Mouse (Mus musculus): ENCODE measurements at regions not wholly inside any gene's neighbourhood (a gene's known extent, or its start where the extent isn't known, plus 50 kb on each side); places are given as distances from the start of the nearest gene placed in this dataset.
A peak's percentile ranks its signal among the peaks of the same experiment; 100 is the strongest.

DNA sequence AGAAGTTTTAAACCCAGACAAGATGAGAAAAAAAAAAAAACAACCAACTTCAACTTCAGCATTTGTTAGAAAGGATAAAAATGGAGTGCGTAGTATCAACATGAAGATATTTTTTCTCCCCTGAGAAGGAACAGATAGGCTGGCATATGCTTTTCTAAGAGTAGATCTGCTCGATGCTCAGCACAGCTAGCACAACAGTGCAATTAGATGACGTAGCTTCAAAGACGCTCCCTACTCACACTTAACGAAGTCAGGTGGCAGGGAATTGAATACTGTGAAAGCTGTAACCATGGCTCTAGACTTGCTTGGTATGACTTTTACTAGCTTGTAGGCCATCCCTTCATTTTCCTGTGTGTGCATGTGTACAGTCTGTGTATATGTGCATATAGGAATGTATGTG is 299.5 kb downstream of the Tmem182 start:
- DNase-seq = no peak

DNA sequence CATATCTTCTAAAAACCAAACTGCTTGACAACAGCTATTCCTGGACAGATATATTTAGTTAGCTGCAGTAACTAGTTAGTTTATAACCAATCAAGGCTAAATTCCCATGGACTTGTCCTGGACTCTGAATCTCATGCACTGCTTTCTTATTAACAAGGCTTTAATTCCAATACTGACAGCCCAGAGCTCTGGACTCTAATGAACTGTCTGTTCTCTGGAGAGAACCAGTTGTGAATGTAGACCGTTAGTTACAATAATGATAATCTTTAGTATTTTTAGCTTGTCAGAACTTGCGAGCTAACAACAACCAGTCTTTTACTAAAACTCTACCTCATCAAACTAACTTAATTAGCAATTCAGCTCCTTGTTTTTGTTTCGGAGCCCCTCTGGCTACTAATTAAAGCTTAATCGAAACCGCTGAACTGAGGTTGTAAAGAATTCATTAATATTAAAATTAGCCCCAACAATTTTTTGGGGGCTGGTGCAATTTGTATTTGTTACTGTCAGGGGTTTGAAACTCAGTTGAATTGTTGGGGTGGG is 316.3 kb downstream of the Tmem182 start:
- no peak for DNase-seq

DNA sequence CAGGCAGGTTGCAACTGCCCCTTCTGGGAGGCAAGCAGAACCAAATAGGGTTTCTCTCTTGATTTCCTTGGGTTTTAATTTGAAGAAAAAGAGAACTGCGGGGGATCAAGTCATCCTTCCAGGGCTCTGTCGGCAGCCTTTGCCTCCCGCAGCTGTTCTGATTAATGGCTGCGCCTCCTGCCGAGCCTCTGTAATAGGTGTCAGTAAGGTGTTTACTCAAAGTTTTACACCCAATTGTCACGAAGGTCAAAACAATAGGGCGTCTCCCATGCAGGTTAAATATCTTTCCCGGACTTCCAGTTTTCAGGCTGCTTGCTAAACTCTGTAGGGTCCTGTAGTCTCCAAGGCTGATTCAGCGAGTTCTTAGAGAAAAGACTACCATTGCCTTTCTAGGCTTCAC is 326.0 kb downstream of the Tmem182 start:
- DNase-seq = no peak

DNA sequence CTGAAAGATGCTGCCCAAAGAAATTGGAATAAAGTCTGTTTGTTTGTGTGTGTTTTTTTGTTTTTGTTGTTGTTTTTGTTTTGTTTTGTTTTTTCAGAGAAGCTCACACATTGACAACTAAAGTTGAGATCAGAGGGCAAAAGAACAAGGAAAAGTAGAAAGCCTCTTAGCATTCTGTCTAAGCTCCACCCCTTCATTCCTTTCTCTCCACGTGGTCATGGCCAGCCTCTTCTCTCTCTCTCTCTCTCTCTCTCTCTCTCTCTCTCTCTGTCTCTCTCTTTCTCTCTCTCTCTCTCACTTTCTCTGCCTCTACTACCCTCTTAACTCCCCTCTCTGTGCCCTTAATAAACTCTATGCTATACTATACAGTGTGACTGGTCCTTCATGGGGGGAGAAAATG is 327.7 kb downstream of the Tmem182 start:
- DNase-seq = no peak

DNA sequence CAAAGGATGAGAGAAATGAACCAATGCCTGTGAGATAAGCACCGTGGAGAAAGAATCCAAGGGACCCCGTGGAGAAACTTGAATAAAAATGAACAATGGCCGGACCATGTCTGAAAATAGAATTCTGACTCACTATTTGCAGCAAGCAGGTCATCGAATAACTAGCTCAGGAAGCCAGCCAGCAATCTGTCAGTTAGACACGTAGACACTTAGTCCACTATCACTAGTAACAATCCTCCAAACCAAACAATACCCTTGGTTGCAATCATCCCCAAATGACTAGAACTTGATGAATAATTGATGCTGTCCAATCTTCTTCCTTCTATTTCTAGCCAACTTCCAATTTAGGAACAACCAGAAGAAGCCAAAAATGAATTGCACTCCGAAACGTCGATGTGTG is 328.5 kb downstream of the Tmem182 start:
- no peak for DNase-seq

DNA sequence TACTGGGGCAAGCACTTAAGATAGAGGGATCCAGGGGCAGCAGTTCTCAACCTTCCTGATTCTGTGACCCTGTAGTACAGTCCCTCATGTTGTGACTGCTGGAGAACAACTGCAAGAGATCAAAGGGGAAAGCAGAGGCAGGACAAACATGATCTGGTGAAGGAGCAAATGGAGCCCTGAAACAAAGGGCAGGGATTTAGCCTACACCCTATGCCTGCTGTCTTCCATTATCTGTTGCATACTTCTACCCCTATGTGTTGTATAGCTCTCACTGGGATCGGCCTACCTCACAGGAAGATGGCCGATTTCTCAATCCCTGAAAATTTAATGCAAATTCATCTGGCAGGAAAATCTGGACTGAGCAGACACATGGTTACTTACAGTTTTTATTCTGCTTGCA is 334.3 kb downstream of the Tmem182 start:
- DNase-seq = no peak

DNA sequence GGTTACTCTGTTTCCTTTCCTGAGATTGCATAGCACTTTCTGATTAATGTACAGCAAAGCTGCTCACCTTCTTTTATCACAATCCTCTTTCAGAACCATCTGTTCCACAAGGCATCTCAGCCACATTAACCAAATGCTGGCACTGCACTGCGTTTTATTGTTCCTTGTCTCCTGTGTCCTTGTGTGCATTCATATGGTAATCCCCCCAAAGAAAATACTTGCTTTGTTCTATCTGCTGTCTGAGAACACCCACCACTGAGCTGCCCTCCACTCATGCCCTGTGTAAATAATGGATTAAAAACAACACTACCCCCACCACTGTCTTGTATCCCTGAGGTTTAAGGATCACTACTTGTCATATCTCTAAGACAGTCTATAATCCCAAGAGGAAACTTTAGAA is 335.1 kb downstream of the Tmem182 start:
- no peak for DNase-seq

DNA sequence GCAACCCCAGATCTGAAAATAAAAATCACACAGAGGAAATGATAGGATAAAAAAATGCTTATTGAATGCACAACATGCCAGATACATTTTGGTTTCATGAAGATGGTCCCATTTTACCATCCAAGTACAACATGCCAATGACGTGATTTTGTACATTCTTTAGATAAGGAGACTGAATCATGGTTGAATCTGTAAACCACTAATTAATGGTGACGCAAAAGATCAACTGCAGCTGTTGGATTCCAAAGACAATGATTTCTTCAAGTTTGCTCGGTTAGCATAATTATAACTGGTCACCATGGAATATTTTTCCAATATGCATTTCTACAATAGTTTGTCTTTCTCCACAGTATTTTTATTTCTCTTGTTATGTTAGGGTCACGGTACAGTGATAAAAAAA is 336.6 kb downstream of the Tmem182 start:
- DNase-seq = no peak

DNA sequence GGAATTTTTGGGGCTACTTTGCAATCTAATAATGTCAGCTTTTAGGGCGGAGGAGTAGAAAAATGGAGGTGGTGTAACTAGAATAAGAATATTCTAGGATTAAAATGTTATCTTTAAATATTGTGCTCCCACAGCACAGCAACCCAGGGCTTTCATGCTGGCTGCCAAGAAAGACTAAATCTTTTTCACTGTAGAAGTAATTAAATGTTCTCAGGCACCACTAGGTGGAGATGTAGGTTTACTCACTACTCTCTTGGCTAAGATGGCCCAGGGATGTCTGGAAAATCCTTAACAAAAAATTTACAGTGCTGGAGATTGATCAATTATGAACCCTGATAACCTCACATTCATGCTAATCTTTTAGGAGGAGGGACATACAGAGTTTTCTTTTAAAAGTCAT is 347.1 kb downstream of the Tmem182 start:
- DNase-seq = no peak

DNA sequence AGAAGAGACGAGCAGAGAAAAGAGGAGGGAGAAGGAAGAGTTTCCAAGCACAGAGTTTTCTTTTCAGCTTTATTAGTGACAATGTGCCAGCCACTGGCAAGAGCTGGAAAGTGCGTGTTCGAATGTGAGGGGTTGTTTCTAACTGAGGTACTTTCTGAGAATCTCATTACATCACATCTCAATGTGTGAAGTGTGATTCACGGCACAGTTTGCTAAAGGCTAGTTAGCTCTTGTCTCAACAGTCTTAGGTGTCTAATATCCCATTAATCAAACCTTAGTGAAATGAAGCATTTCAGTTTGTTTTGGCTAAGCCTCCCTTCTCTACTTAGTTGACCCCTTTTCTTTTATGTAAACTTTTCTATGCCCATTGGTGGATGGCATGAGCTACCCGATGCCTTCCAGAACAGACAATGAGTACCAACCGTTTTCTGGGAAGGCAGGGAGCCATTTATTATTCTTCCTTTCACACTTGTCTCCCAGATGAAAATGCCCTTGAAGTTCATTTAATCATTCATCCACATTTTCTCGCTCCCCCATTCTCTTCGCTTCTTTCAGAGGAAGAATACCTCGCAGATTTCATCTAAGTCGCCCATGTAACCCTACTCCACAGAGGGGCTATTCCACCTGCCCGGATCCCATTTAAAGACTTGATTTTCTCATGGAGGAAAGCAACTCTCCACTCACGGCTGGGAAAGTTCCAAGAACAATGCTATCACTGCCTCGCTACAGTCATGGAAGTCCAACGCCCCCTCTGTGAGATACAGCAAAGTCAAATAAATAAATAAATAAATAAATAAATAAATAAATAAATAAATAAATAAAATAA is 348.0 kb downstream of the Tmem182 start:
- DNase-seq = no peak

DNA sequence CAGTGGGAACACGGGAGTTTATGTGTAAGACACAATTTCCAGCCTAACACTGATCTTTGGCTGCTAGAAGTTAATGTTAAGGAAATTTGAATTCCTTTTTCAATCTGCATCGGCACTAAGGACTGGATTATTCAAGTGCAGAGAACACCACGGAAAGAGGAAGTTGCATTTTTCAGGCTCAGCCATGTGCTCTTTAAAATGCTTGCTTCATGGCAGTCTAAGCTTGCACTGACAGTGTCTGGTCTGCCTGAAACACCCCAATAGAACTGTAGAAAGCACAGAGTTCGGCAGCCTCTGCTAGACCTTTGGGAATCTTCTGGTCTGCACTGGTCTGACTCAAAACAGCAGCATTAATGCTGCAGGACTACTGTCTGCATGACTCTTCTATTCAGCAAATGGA is 348.8 kb downstream of the Tmem182 start:
- DNase-seq = no peak

DNA sequence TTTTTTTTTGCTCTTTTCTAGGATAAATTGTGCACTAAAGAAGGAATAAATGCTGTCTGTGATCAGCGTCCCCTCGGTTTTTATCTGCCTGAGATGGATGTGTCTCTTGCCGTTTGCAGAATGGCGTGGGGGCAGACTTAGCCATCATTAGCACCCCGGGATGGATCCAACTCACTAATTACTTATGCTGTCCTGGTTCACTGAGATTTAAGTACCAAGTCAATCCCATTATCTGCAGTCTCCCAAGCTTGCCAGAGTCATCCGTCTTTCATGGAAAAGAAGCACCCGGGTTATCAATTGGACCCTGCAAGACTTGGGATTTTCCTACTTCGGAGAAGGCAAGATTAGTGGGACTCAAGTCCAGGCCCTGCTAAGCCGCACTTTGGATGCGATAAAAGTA is 351.5 kb downstream of the Tmem182 start:
- DNase-seq = no peak

DNA sequence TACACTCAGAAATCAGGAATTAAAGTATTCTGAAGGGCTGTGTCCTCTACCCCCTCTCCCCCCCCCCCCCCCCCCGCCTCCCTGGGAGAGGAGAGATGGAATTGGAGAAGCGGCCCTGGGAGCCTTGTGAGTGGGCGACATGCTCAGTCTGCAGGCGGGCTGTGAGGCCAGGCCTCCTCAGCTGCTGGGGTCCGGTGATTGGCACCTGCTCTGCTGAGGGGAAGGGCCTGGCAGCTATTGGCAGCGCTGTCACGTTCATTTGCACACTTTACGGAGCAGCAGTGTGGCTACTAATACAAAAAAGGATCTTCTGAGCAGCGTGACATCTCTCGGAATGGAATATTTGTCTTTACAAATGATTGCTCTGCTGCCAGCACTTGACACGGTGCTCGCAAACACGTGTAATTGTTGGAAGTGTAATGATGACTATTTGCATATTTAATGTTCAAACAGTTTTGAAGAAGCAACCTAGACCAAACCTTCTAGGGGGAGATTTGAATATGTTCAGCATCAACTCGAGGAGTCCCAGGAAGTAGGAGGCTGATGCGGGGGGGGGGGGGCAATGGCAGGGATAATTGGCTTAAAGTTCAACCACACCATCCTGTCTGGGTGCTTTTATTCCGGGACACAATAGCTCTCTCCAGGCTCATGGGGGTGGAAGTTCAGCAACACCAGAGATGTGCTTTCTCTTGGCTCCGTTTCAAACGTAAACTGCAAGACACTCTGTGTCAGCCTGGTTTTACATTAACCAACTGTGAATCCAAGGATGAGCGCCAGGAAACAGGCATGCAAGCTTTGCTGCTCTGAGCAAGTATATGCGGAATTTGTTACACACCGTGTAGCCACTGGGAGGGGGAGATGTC is 352.5 kb downstream of the Tmem182 start:
- DNase-seq = peak; percentile 25

DNA sequence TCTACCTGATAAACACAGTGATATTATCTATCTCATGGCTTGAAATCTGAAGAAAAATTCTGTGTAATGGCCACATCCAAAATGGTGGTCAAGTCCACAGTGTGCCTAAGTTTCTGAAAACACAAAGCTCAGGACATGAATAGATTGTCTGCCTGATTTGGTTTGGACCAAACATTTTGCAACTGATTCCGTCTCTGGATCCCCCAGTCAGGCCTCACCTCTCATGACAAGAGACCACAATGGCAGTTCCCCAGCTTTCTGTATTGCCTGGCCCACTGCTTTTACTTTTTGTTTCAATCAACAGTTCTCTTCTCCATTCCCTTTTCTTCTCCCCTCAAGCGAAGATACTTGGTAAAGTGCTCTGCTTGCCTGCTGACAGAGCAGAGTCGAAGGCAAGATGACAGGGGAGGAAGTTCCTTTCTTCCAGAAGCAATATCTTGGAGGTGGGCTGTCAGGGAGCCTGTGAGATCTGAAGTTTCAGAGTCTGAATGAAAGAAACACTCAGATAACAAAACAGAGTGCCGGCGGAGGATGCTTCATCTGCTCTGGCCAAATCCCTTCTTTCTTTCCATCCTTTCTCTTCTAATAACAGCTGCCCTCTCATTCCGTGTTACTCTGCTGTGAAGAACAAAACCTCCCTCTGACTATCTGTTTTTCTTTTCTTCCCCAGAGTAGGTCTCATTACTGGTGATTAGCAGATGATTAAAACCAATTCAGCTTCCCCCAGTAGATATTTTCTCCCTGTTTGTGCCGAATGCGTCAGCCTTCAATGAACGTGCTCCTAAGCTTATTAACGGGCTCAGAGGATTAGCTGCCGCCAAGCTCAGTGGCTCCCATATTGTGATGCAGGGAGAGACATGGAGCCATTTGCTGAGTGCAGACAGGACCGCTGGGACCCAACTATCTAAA is 360.7 kb downstream of the Tmem182 start:
- DNase-seq = no peak

DNA sequence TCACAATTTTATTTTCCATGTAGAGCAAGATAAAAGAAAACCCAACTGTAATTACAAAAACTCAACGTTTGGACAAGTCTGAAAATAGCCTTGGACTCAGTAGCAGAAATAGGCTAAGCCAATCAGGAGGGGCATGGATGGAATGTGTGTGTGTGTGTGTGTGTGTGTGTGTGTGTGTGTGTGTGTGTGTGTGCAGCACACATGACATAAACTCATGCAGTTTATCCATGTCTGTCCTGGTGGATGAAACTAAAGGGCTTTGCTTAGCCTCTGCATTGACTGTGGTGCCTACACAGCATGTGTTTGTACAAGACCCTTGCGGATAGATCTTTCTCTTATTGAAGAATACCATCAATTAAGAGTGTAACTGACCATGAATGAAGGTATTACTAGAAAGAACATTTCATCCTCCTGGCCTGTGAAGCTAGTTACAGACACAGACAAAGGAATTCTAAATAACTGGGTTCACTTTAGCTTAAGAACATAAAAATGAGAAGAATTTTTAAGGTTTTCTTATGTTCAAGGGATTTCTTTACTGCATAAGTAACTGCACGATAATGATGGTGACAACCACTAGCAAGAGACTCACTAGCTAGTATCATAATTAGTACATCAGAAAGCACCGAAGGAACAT is 361.5 kb downstream of the Tmem182 start:
- no peak for DNase-seq

DNA sequence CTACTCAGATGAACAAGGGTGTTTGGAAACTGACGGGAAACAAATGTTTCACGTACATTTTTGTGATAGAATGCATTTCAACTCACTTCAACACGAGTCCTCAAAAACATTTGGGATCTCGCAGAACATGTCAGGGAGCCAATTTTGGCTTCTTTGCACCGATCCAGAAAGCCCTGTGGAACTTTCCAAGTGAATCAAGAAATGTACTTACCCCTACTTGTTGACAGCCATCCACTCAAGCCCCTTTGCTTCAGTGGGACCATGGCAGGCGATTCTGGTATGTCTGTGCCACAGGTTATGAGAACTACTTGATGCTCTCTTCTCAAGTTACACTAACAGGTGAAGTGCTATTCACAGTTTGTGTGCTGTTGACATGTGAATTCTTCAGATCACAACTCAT is 381.6 kb downstream of the Tmem182 start:
- no peak for DNase-seq

DNA sequence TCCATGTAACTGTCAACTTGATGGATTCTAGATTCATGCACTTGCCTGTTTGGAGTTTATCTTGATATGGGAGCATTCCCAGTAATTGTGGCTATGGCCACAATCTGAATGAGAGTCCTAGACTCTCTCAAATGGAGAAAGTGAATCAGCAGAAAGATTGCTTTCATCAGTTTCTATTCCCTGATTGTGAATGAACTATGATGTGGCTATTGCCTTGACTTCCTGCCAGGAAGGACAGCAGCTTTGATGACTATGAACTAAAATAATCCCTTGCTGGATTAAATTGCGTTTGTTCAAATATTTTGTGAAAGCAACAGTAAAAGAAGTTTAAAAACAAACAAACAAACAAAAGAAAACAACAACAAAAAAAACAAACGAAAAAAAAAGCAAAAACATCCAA is 407.5 kb downstream of the Tmem182 start:
- no peak for DNase-seq

DNA sequence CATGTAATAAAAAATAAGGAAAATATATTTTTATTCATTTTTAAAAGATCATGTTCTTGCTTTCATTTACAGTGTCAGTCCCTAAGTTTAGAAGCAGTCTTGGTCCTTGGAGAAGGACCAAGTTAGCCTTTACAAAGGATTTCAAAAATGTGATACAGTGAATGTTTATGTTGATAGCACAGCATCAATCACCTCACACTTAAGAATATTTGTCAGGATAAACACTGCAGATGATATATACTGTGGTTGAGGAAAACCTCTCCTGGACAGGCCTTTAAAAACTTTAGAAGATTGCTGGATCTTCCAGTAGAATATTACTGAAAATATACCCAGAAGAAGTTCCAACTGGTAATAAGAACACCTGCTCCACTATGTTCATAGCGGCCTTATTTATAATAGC is 420.4 kb downstream of the Tmem182 start:
- DNase-seq = no peak

DNA sequence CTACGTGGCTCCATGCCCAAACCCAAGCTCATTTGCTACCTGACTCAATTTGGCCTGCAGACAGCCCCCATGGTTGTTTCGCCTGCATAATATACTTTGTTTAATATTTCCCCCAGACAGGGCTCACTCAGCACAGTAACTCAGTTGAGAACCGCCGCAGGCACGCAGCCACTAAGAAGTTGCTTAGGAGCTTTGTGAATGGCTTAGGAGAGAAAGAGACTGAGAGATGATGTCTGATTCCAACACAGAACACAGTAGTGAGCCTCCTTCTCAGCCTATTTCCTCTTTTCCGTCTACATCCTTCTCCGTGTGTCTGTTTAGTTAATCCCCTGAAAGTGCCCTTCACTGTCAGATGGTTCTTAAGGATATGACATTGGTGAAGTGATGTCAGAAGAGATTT is 429.9 kb downstream of the Tmem182 start:
- DNase-seq = no peak

DNA sequence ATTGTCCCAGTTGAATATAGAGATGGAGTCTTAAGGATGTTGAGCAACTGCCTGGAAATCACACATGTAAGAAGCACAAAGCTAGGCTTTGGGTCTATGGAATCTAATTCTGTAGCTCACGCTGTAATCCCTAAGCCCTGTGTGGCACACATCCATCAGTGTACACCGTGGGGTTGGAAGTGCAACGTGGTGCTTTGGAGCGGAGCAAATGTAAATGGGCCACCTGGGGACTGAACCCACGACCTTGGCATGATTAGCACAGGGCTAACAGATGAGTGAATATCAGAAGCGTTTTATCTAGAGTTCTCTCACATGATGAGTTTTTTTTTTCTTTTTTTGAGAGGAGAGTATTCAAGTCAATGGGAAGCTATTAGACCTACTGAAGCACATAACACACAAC is 437.6 kb downstream of the Tmem182 start:
- no peak for DNase-seq

DNA sequence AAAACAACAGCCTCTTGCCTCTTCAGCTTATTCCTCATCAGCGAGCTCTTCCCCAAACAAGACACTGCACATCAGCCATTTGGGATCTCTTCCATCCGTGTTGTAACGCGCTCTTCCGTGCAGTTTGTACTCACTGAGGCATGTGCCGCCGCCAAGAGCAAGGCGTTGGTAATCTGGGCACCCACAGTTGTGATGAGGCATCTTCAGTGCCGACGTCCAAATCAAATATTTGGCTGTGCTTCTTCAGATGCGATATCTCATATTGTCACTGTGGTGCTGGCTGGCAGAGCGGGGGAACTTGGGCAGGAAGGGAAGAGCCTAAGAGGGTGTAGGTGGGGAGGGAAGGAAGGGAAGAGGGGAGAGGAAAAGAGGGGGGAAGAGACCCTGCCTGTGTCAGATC is 439.2 kb downstream of the Tmem182 start:
- DNase-seq = peak; percentile 10

DNA sequence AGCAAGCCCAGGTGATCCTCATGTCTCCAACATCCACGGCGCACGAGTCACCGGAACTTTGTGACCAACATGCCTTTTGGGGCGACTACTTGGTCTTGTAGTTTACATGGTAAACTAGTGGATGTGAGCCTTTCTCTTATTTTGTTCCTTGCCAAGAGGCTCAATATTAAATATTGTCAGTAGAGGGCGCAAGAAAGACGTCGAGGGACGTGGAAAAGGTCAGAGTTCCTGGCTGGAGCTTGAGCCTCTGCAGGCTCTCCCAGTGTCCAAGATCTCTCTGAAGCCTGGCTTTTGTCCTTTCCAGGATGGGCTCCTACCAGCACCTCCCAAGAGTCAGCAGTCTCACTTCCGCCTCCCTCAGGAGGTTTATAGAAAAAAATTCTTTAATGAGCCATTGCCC is 458.8 kb downstream of the Tmem182 start:
- DNase-seq = no peak
